Mouse (Mus musculus) lung, adult 2 months (tissue): Measurements from ENCODE around the gene Slc45a1.

Experiments
- CTCF ChIP-seq: fragments of 200-500 bp; IDR thresholded peaks from 2 replicates; pipeline ENCODE4 v1.5.1; 2011; ENCODE audit warnings: mild to moderate bottlenecking, low read length, control low read depth; ENCODE audit not compliant: insufficient read depth
- POLR2A ChIP-seq: fragments of 200-500 bp; IDR thresholded peaks from 2 replicates; pipeline ENCODE4 v1.6.1; 2011; ENCODE audit warnings: low read depth, mild to moderate bottlenecking, control low read depth, low read length, borderline replicate concordance; ENCODE audit errors: extremely low read depth

DNA sequence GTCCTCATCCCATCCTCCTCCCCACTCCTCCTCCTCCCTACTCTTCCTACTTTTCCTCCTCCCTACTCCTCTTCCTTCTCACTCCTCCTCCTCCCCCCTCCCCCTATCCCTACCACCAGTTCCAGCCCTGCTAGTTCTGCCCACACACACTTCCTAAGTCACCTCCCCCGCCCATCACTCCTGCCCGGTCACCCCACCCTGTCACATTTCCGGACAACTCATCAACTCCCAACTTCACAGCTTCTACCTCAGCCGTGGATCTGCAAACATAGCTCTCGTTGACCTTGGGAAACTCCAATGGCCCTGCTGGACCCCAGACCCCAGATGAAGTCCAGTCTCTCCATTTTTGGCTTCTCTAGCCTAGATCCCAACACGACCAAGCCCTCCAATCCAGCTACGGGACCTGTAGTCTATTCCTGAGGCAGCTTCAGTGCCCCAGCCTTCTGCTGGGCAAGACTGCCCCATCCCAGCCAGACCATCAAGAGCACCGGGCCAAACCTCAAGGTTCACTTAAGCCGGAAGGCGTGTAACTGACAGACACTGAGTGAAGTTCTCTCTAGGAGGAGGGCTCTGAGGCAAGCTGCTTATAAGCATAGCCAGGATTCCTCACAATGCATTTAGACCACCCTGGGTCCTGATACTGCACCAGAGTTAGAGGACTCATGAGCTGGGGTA, 42.6 kb upstream of the Slc45a1 start:
- TF ChIP-seq CTCF (no peak), POLR2A (no peak)
